Mouse (Mus musculus) midbrain, embryonic 13.5 days (tissue): ENCODE data around the gene Casd1. TPM values are rescaled to one million over a fixed set of nuclear protein-coding genes. Genes with fewer than 3 reads are reported as not detected.
"Not testable (repeated sequence)": the region's sequence is repeated elsewhere in the genome, so short reads cannot be mapped to it uniquely, and the experiment has no call there.

Experiments used
- ATAC-seq: fragments of 200-750 bp; cut with Nextera tagmentation; 2 replicates; pipeline ENCODE4 v1.8.0; 2017; ENCODE audit warnings: mild to moderate bottlenecking, moderate TSS enrichment, moderate library complexity
- H3K27ac ChIP-seq: fragments of 300-500 bp; sonication (generic); 2 replicates; pipeline ENCODE4 v1.5.1; 2015; ENCODE audit warnings: inconsistent platforms, mild to moderate bottlenecking, moderate library complexity
- H3K27me3 ChIP-seq: fragments of 300-500 bp; sonication (generic); 2 replicates; pipeline ENCODE4 v1.6.1; 2015; ENCODE audit warnings: mild to moderate bottlenecking, inconsistent platforms
- H3K36me3 ChIP-seq: fragments of 300-500 bp; sonication (generic); 2 replicates; pipeline ENCODE4 v1.6.1; 2015; ENCODE audit warnings: mild to moderate bottlenecking, inconsistent platforms
- H3K4me1 ChIP-seq: fragments of 300-500 bp; sonication (generic); replicated peaks from 2 replicates; pipeline ENCODE4 v1.6.1; 2015; ENCODE audit warnings: inconsistent platforms
- H3K4me2 ChIP-seq: fragments of 300-500 bp; sonication (generic); replicated peaks from 2 replicates; pipeline ENCODE4 v1.6.1; 2015; ENCODE audit warnings: moderate library complexity, mild to moderate bottlenecking, inconsistent platforms
- H3K4me3 ChIP-seq: fragments of 300-500 bp; sonication (generic); replicated peaks from 2 replicates; pipeline ENCODE4 v1.5.1; 2015; ENCODE audit warnings: mild to moderate bottlenecking, inconsistent platforms
- H3K9ac ChIP-seq: fragments of 300-500 bp; sonication (generic); replicated peaks from 2 replicates; pipeline ENCODE4 v1.6.1; 2015; ENCODE audit warnings: mild to moderate bottlenecking, inconsistent platforms
- H3K9me3 ChIP-seq: fragments of 300-500 bp; sonication (generic); 2 replicates; pipeline ENCODE4 v1.6.1; 2016; ENCODE audit warnings: mild to moderate bottlenecking, inconsistent platforms
- WGBS: fragments of 180-500 bp; shearing (Covaris S2); methylation state at CpG from one replicate; pipeline ENCODE4 v1.1.7; 2015; 5-methylcytosine and 5-hydroxymethylcytosine counted together
- polyA plus RNA-seq: library from polyadenylated mRNA; unstranded; fragments of >200 nt; fragmentation: Nextera tagmentation; extraction: Ambion mirVana; gene quantifications from 2 replicates; pipeline ENCODE4 v1.2.1, GENCODE M21; 2015

Gene Casd1
- polyA plus RNA-seq, 1 experiment from 2014 or later: 39.0 TPM

GRCm38 (mm10) chr6:4617911-4618310 is 17.3 kb downstream of the Casd1 start:
- Histone ChIP-seq H3K4me1 (no peaks in the 10 kb centered on the region), H3K4me3 (no peak overlapping the region), H3K9ac (no peak overlapping the region), H3K27ac (no peak overlapping the region), H3K36me3 (peaks cover 9% of the 10 kb centered on the region), H3K9me3 (no peaks in the 10 kb centered on the region), H3K27me3 (no peaks in the 10 kb centered on the region), H3K4me2 (no peak overlapping the region)
- WGBS: 94% methylated on average over 10 of the region's 10 CpGs
- no peak for ATAC-seq

- 67% methylated on average over 3 of the region's 3 CpGs for WGBS
- no peaks in the 10 kb centered on the region for H3K9me3 ChIP-seq
- H3K27me3 ChIP-seq: no peaks in the 10 kb centered on the region
- 0 out of 2 replicates have a peak, but pooled peaks cover 3% of the 10 kb centered on the region for H3K4me1 ChIP-seq
- no peak for ATAC-seq
- H3K27ac ChIP-seq: no peak overlapping the region
- H3K36me3 ChIP-seq: no peaks in the 10 kb centered on the region
- H3K9ac ChIP-seq: no peak overlapping the region
- H3K4me2 ChIP-seq: no peak overlapping the region
- no peak overlapping the region for H3K4me3 ChIP-seq
Observed at GRCm38 (mm10) chr6:4631464-4631863, 30.8 kb downstream of the Casd1 start.

GRCm38 (mm10) chr6:4633189-4633588 is 32.5 kb downstream of the Casd1 start:
- Histone ChIP-seq H3K36me3 (peaks cover 8% of the 10 kb centered on the region; the same call in 1 of the 2 replicates), H3K4me1 (0 out of 2 replicates have a peak, but pooled peaks cover 3% of the 10 kb centered on the region), H3K9ac (no peak overlapping the region), H3K4me3 (no peak overlapping the region), H3K4me2 (no peak overlapping the region), H3K9me3 (no peaks in the 10 kb centered on the region), H3K27ac (no peak overlapping the region), H3K27me3 (no peaks in the 10 kb centered on the region)
- no peak for ATAC-seq
- 16% methylated on average over 4 of the region's 4 CpGs for WGBS

- Histone ChIP-seq H3K4me2 (no peak overlapping the region), H3K27ac (no peak overlapping the region), H3K4me3 (no peak overlapping the region), H3K4me1 (0 out of 2 replicates have a peak, but pooled peaks cover 3% of the 10 kb centered on the region), H3K36me3 (peaks cover 9% of the 10 kb centered on the region; the same call in 1 of the 2 replicates), H3K9me3 (no peaks in the 10 kb centered on the region), H3K9ac (no peak overlapping the region), H3K27me3 (no peaks in the 10 kb centered on the region)
- ATAC-seq: no peak
- WGBS: 79% methylated on average over 1 of the region's 1 CpGs
Observed at GRCm38 (mm10) chr6:4634804-4635203, 34.2 kb downstream of the Casd1 start.

- no peak overlapping the region for H3K27ac ChIP-seq
- WGBS: 93% methylated on average over 7 of the region's 7 CpGs
- H3K9ac ChIP-seq: no peak overlapping the region
- no peaks in the 10 kb centered on the region for H3K9me3 ChIP-seq
- H3K4me3 ChIP-seq: no peak overlapping the region
- no peak overlapping the region for H3K4me2 ChIP-seq
- no peaks in the 10 kb centered on the region for H3K4me1 ChIP-seq
- ATAC-seq: no peak
- H3K36me3 ChIP-seq: peaks cover 26% of the 10 kb centered on the region
- no peaks in the 10 kb centered on the region for H3K27me3 ChIP-seq
Observed at GRCm38 (mm10) chr6:4642068-4642467, 41.4 kb downstream of the Casd1 start.

- Histone ChIP-seq H3K9me3 (no peaks in the 10 kb centered on the region), H3K4me3 (no peak overlapping the region), H3K27ac (no peak overlapping the region), H3K4me2 (no peak overlapping the region), H3K9ac (no peak overlapping the region), H3K27me3 (no peaks in the 10 kb centered on the region), H3K36me3 (peaks cover 1% of the 10 kb centered on the region), H3K4me1 (no peaks in the 10 kb centered on the region)
- no peak for ATAC-seq
- 90% methylated on average over 3 of the region's 3 CpGs for WGBS
Observed at GRCm38 (mm10) chr6:4647351-4647750, 46.7 kb downstream of the Casd1 start.

GRCm38 (mm10) chr6:4652596-4653134 is 52.0 kb downstream of the Casd1 start:
- Histone ChIP-seq H3K27ac (no peak overlapping the region), H3K9ac (no peak overlapping the region), H3K4me2 (no peak overlapping the region), H3K4me1 (no peaks in the 10 kb centered on the region), H3K9me3 (no peaks in the 10 kb centered on the region), H3K4me3 (no peak overlapping the region), H3K36me3 (no peaks in the 10 kb centered on the region), H3K27me3 (no peaks in the 10 kb centered on the region)
- 78% methylated on average over 8 of the region's 8 CpGs for whole genome bisulfite sequencing
- ATAC-seq: no peak

- H3K36me3 ChIP-seq, H3K9ac ChIP-seq: not testable (repeated sequence)
- WGBS: 98% methylated on average over 12 of the region's 12 CpGs
Observed at GRCm38 (mm10) chr6:4653741-4654140, 53.1 kb downstream of the Casd1 start.

GRCm38 (mm10) chr6:4655466-4655865 is 54.8 kb downstream of the Casd1 start:
- no peaks in the 10 kb centered on the region for H3K27me3 ChIP-seq
- 80% methylated on average over 5 of the region's 5 CpGs for WGBS
- no peaks in the 10 kb centered on the region for H3K4me1 ChIP-seq
- no peak overlapping the region for H3K27ac ChIP-seq
- no peak overlapping the region for H3K9ac ChIP-seq
- ATAC-seq: no peak
- H3K9me3 ChIP-seq: no peaks in the 10 kb centered on the region
- no peak overlapping the region for H3K4me3 ChIP-seq
- H3K4me2 ChIP-seq: no peak overlapping the region
- no peaks in the 10 kb centered on the region for H3K36me3 ChIP-seq

More at GRCm38 (mm10) chr6:4653741-4654140, 53.1 kb downstream of the Casd1 start:
- not testable (repeated sequence) for H3K27me3 ChIP-seq, H3K9me3 ChIP-seq, H3K4me3 ChIP-seq, H3K4me1 ChIP-seq, ATAC-seq, H3K4me2 ChIP-seq, H3K27ac ChIP-seq

- Histone ChIP-seq H3K4me2 (no peak overlapping the region), H3K4me1 (no peaks in the 10 kb centered on the region), H3K27ac (no peak overlapping the region), H3K9ac (no peak overlapping the region), H3K4me3 (no peak overlapping the region), H3K36me3 (no peaks in the 10 kb centered on the region), H3K9me3 (no peaks in the 10 kb centered on the region), H3K27me3 (no peaks in the 10 kb centered on the region)
- WGBS: 92% methylated on average over 4 of the region's 4 CpGs
- no peak for ATAC-seq
Observed at GRCm38 (mm10) chr6:4655924-4656323, 55.3 kb downstream of the Casd1 start.

GRCm38 (mm10) chr6:4658861-4659260 is 58.2 kb downstream of the Casd1 start:
- no peak overlapping the region for H3K4me3 ChIP-seq
- H3K4me1 ChIP-seq: no peaks in the 10 kb centered on the region
- 86% methylated on average over 13 of the region's 13 CpGs for WGBS
- no peak for ATAC-seq
- no peaks in the 10 kb centered on the region for H3K27me3 ChIP-seq
- H3K9ac ChIP-seq: no peak overlapping the region
- H3K36me3 ChIP-seq: no peaks in the 10 kb centered on the region
- H3K4me2 ChIP-seq: no peak overlapping the region
- H3K27ac ChIP-seq: no peak overlapping the region
- no peaks in the 10 kb centered on the region for H3K9me3 ChIP-seq

GRCm38 (mm10) chr6:4663516-4663915 is 62.9 kb downstream of the Casd1 start:
- no peak overlapping the region for H3K27ac ChIP-seq
- H3K4me3 ChIP-seq: no peak overlapping the region
- no peak overlapping the region for H3K4me2 ChIP-seq
- no peaks in the 10 kb centered on the region for H3K9me3 ChIP-seq
- no peak overlapping the region for H3K9ac ChIP-seq
- ATAC-seq: no peak
- no peaks in the 10 kb centered on the region for H3K27me3 ChIP-seq
- H3K36me3 ChIP-seq: no peaks in the 10 kb centered on the region
- no peaks in the 10 kb centered on the region for H3K4me1 ChIP-seq
- 65% methylated on average over 2 of the region's 2 CpGs for WGBS

- ATAC-seq: no peak
- H3K27me3 ChIP-seq: no peaks in the 10 kb centered on the region
- no peak overlapping the region for H3K4me2 ChIP-seq
- no peak overlapping the region for H3K9ac ChIP-seq
- 64% methylated on average over 2 of the region's 2 CpGs for WGBS
- no peak overlapping the region for H3K4me3 ChIP-seq
- H3K27ac ChIP-seq: no peak overlapping the region
- no peaks in the 10 kb centered on the region for H3K4me1 ChIP-seq
- H3K36me3 ChIP-seq: no peaks in the 10 kb centered on the region
- no peaks in the 10 kb centered on the region for H3K9me3 ChIP-seq
Observed at GRCm38 (mm10) chr6:4664313-4664712, 63.7 kb downstream of the Casd1 start.
